In the genomic region with DNA sequence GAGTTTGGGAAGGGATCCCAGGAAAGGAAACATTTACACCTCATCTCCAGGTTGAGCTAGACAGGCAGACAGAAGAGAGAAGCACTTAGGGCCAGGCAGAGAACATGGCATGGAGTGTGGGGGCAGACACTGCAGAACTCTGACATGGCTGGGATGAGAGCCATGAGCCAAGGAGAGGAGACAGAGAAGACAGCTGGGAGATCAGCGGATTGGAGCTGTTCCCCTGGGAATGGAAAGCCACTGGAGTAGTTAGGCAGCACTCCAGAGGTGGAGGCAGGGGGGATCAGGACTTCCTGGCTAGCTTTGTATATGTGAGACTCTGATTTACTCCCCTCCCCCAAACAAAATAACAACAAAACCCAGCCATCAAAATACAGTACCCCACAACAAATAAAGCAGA, we compare ENCODE assay signal across 10 mouse cellular contexts. TPM values are rescaled to one million over a fixed set of nuclear protein-coding genes. Genes with fewer than 3 reads are reported as not detected.
DNase-seq lines count a peak whose midpoint lies in the region; ATAC-seq and TF ChIP-seq lines count a peak whose summit lies in the region.
"Had no signal": no experiment of that assay in that cellular context is flagged by ENCODE, and none has a peak within 500 bp of the region (broad histone marks: within the 10 kb centered on the region; RNA-seq: fewer than 3 reads in every experiment).

No protein-coding gene starts in this region.

- H3K27me3 ChIP-seq in hindbrain, postnatal 0 days (ENCODE audit: insufficient read depth, low read length) = no peaks in the 10 kb centered on the region
- no peaks in the 10 kb centered on the region for H3K27me3 ChIP-seq in hindbrain, embryonic 14.5 days (ENCODE audit: control insufficient read depth, insufficient read depth, low read length)
- H3K27me3 ChIP-seq in midbrain, embryonic 16.5 days (ENCODE audit: control insufficient read depth, insufficient read depth, low read depth, low read length) = no peaks in the 10 kb centered on the region
- H3K27me3 ChIP-seq: neural tube, embryonic 15.5 days had no signal

- H3K27ac ChIP-seq in hindbrain, postnatal 0 days = peak overlapping the region; percentile 26; the same call in 1 of the 2 replicates
- no peak overlapping the region for H3K27ac ChIP-seq in hindbrain, embryonic 14.5 days
- no peak overlapping the region for H3K27ac ChIP-seq in midbrain, embryonic 16.5 days (ENCODE audit: low read length)
- H3K27ac ChIP-seq: neural tube, embryonic 15.5 days had no signal

- 7% methylated on average over 1 of the region's 1 CpGs for WGBS in hindbrain, postnatal 0 days
- 22% methylated on average over 1 of the region's 1 CpGs for WGBS in hindbrain, embryonic 14.5 days
- WGBS in midbrain, embryonic 16.5 days = 18% methylated on average over 1 of the region's 1 CpGs

- H3K9ac ChIP-seq in hindbrain, postnatal 0 days (replicated peaks; ENCODE audit: low read length) = no peak overlapping the region
- H3K9ac ChIP-seq in hindbrain, embryonic 14.5 days = no peak overlapping the region
- no peak overlapping the region for H3K9ac ChIP-seq in midbrain, embryonic 16.5 days (ENCODE audit: low read depth, low read length)
- H3K9ac ChIP-seq: neural tube, embryonic 15.5 days had no signal

- no peaks in the 10 kb centered on the region for H3K36me3 ChIP-seq in hindbrain, postnatal 0 days (ENCODE audit: insufficient read depth, low read length)
- H3K36me3 ChIP-seq in hindbrain, embryonic 14.5 days (replicated peaks; ENCODE audit: control insufficient read depth, insufficient read depth) = no peaks in the 10 kb centered on the region
- H3K36me3 ChIP-seq in midbrain, embryonic 16.5 days (ENCODE audit: control insufficient read depth, insufficient read depth, low read length) = no peaks in the 10 kb centered on the region
- H3K36me3 ChIP-seq: neural tube, embryonic 15.5 days had no signal

- DNase-seq in cerebellum, postnatal 10 days = peak; percentile 49 to 64
- peak; percentile 59 for DNase-seq in hindbrain, postnatal 0 days (ENCODE audit: low spot score)
- no peak for DNase-seq in hindbrain, embryonic 14.5 days (ENCODE audit: low spot score)
- peak; percentile 48 for DNase-seq in brain, adult 2 months (ENCODE audit: low read depth, low spot score)
- DNase-seq in lung, postnatal 10 days = peak; percentile 71
- no peak for DNase-seq in right cerebral cortex, postnatal 4 days
- DNase-seq: forebrain, postnatal 0 days had no signal

- no peak overlapping the region for H3K4me3 ChIP-seq in hindbrain, postnatal 0 days (ENCODE audit: low read length)
- no peak overlapping the region for H3K4me3 ChIP-seq in hindbrain, embryonic 14.5 days (replicated peaks; ENCODE audit: low read length)
- no peak overlapping the region for H3K4me3 ChIP-seq in midbrain, embryonic 16.5 days (ENCODE audit: low read depth, low read length)
- H3K4me3 ChIP-seq: neural tube, embryonic 15.5 days had no signal

- TF ChIP-seq CTCF in hindbrain, postnatal 0 days (IDR thresholded peaks at IDR 0.05; ENCODE audit: low read depth) = no peak

- H3K9me3 ChIP-seq in hindbrain, postnatal 0 days (ENCODE audit: low read length) = no peaks in the 10 kb centered on the region
- no peaks in the 10 kb centered on the region for H3K9me3 ChIP-seq in hindbrain, embryonic 14.5 days (ENCODE audit: control insufficient read depth, low read length)
- H3K9me3 ChIP-seq in midbrain, embryonic 16.5 days (replicated peaks; ENCODE audit: control insufficient read depth, low read length, poor library complexity, severe bottlenecking) = no peaks in the 10 kb centered on the region
- H3K9me3 ChIP-seq: neural tube, embryonic 15.5 days had no signal

- ATAC-seq in cerebellum, adult (ENCODE audit: insufficient number of reproducible peaks, low FRiP score, low TSS enrichment) = no peak
- ATAC-seq in hindbrain, postnatal 0 days = no peak
- no peak for ATAC-seq in hindbrain, embryonic 14.5 days (ENCODE audit: low FRiP score)
- ATAC-seq in midbrain, embryonic 16.5 days = no peak
- ATAC-seq: forebrain, postnatal 0 days had no signal

- H3K4me2 ChIP-seq in hindbrain, postnatal 0 days (ENCODE audit: low read depth, low read length) = no peak overlapping the region
- no peak overlapping the region for H3K4me2 ChIP-seq in hindbrain, embryonic 14.5 days (replicated peaks)
- no peak overlapping the region for H3K4me2 ChIP-seq in midbrain, embryonic 16.5 days (ENCODE audit: low read length)

- peaks cover 29% of the 10 kb centered on the region for H3K4me1 ChIP-seq in hindbrain, postnatal 0 days (ENCODE audit: insufficient read depth, low read length)
- H3K4me1 ChIP-seq in hindbrain, embryonic 14.5 days (replicated peaks; ENCODE audit: control insufficient read depth, insufficient read depth, low read length) = peaks cover 34% of the 10 kb centered on the region
- H3K4me1 ChIP-seq in midbrain, embryonic 16.5 days (ENCODE audit: control insufficient read depth, insufficient read depth, low read length) = peaks cover 37% of the 10 kb centered on the region

RNA-seq across cellular contexts. Expression of gene Ryk, which starts 7.1 kb away (rescaled TPM):
- 41.4 and 47.7 TPM in 2 replicates for total RNA-seq in hindbrain, postnatal 0 days (2014; rRNA removed)
- polyA plus RNA-seq in hindbrain, postnatal 0 days (2015; fragmentation: Nextera tagmentation; extraction: Ambion mirVana) = 9.3 and 10.2 TPM in 2 replicates
- 14.1 and 14.5 TPM in 2 replicates for polyA plus RNA-seq in hindbrain, embryonic 14.5 days (2014; fragmentation: Nextera tagmentation; extraction: Ambion mirVana)
- polyA plus RNA-seq in midbrain, embryonic 16.5 days (2015; fragmentation: Nextera tagmentation; extraction: Ambion mirVana) = 10.7 and 11.5 TPM in 2 replicates

Comparison
In these comparisons a context has a peak if more than half of its experiments do, and no peak if none do; other contexts are left out.
1. DNase-seq: peak in cerebellum, postnatal 10 days (2 of 2), hindbrain, postnatal 0 days (single experiment), brain, adult 2 months (single experiment) and lung, postnatal 10 days (single experiment); none in hindbrain, embryonic 14.5 days (single experiment) and right cerebral cortex, postnatal 4 days (single experiment).